Mouse (Mus musculus) heart, adult 2 months (tissue): Measurements from ENCODE around the gene Mpdu1. TPM values are rescaled to one million over a fixed set of nuclear protein-coding genes. Genes with fewer than 3 reads are reported as not detected.
"Not testable (repeated sequence)": the region's sequence is repeated elsewhere in the genome, so short reads cannot be mapped to it uniquely, and the experiment has no call there.

Experiments
- DNase-seq, 2 experiments: peaks; one replicate each; pipeline ENCODE4 v3.0.0; 2021
- H3K27ac ChIP-seq: fragments of 200-600 bp; 2 replicates; pipeline ENCODE4 v1.8.1; 2022
- H3K27me3 ChIP-seq: fragments of 200-500 bp; 2 replicates; pipeline ENCODE4 v1.6.1; 2012; ENCODE audit warnings: mild to moderate bottlenecking, low read length, inconsistent platforms, mixed read lengths; ENCODE audit not compliant: control insufficient read depth, insufficient read depth
- H3K36me3 ChIP-seq: fragments of 200-500 bp; 2 replicates; pipeline ENCODE4 v1.6.1; 2012; ENCODE audit warnings: low read length, inconsistent platforms; ENCODE audit not compliant: control insufficient read depth, insufficient read depth
- H3K4me1 ChIP-seq: fragments of 200-500 bp; 2 replicates; pipeline ENCODE4 v1.6.1; 2011; ENCODE audit warnings: low read length; ENCODE audit not compliant: control insufficient read depth, insufficient read depth
- H3K4me3 ChIP-seq: fragments of 200-600 bp; 2 replicates; pipeline ENCODE4 v1.8.1; 2022
- H3K79me2 ChIP-seq: fragments of 200-500 bp; replicated peaks from 2 replicates; pipeline ENCODE4 v1.6.1; 2012; ENCODE audit warnings: mild to moderate bottlenecking, inconsistent platforms, low read length, moderate library complexity, mixed read lengths; ENCODE audit not compliant: control insufficient read depth, insufficient read depth
- H3K9ac ChIP-seq: fragments of 200-500 bp; 2 replicates; pipeline ENCODE4 v1.6.1; 2012; ENCODE audit warnings: low read depth, mild to moderate bottlenecking, control low read depth, inconsistent platforms, low read length, mixed read lengths
- CTCF ChIP-seq: fragments of 200-600 bp; IDR thresholded peaks from 2 replicates; pipeline ENCODE4 v1.8.1; 2022; ENCODE audit warnings: antibody characterized with exemption, mild to moderate bottlenecking, moderate library complexity
- EP300 ChIP-seq: fragments of 200-500 bp; IDR thresholded peaks from 2 replicates; pipeline ENCODE4 v1.6.1; 2011; ENCODE audit warnings: low read depth, low read length, control low read depth; ENCODE audit not compliant: insufficient read depth
- POLR2A ChIP-seq: fragments of 200-500 bp; IDR thresholded peaks from 2 replicates; pipeline ENCODE4 v1.6.1; 2011; ENCODE audit warnings: mild to moderate bottlenecking, low read depth, low read length, control low read depth; ENCODE audit not compliant: insufficient read depth
- WGBS: fragments of 180-500 bp; shearing (Covaris S2); methylation state at CpG from one replicate; pipeline ENCODE4 v1.1.7; 2018; 5-methylcytosine and 5-hydroxymethylcytosine counted together
- intact Hi-C: fragments of 180-260 bp; cut with DNase I; formaldehyde crosslinking; loops from one replicate; pipeline ENCODE4 v1.15.1; 2025
- polyA plus RNA-seq: library from polyadenylated mRNA; depleted of rRNA; stranded (reverse); fragments of >200 nt; gene quantifications from 2 replicates; pipeline ENCODE4 v1.2.3, GENCODE M21; 2012
- total RNA-seq, 2 experiments: library from RNA; stranded (reverse); gene quantifications; 2 replicates each; pipeline ENCODE4 v1.2.3; 2021

The Mpdu1 gene
- total and polyA plus RNA-seq, 3 experiments: 13.7 to 40.8 (median 14.2) TPM

GRCm38 (mm10) chr11:69707873-69708381 is 45.5 kb upstream of the Mpdu1 start:
- Histone ChIP-seq H3K36me3 (no peaks in the 10 kb centered on the region), H3K27me3 (no peaks in the 10 kb centered on the region), H3K27ac (no peak overlapping the region), H3K4me3 (no peak overlapping the region), H3K4me1 (peaks cover 4% of the 10 kb centered on the region; the same call in 1 of the 2 replicates), H3K79me2 (no peaks in the 10 kb centered on the region), H3K9ac (no peak overlapping the region)
- no peak for DNase-seq
- TF ChIP-seq EP300: no peak
- no peak for TF ChIP-seq CTCF
- no peak for TF ChIP-seq POLR2A
- intact Hi-C loops: no loop called here
- WGBS: 88% methylated on average over 4 of the region's 4 CpGs

GRCm38 (mm10) chr11:69707480-69707847 is 45.0 kb upstream of the Mpdu1 start:
- Histone ChIP-seq H3K4me1 (peaks cover 4% of the 10 kb centered on the region; the same call in 1 of the 2 replicates), H3K4me3 (no peak overlapping the region), H3K79me2 (no peaks in the 10 kb centered on the region), H3K9ac (no peak overlapping the region), H3K36me3 (no peaks in the 10 kb centered on the region), H3K27me3 (no peaks in the 10 kb centered on the region), H3K27ac (peak overlapping the region; percentile 47)
- intact Hi-C loops: no loop called here
- TF ChIP-seq EP300 (no peak), POLR2A (no peak), CTCF (no peak)
- 87% methylated on average over 4 of the region's 4 CpGs for WGBS
- no peak for DNase-seq

GRCm38 (mm10) chr11:69706775-69707479 is 44.5 kb upstream of the Mpdu1 start:
- H3K79me2 ChIP-seq: no peaks in the 10 kb centered on the region
- 42% methylated on average over 6 of the region's 6 CpGs for WGBS
- H3K36me3 ChIP-seq: no peaks in the 10 kb centered on the region
- intact Hi-C loops: no loop called here
- H3K4me3 ChIP-seq: no peak overlapping the region
- peaks cover 4% of the 10 kb centered on the region; the same call in 1 of the 2 replicates for H3K4me1 ChIP-seq
- peak; percentile 80 to 87 for DNase-seq
- peak overlapping the region; percentile 57 for H3K27ac ChIP-seq
- peak; percentile 92 for TF ChIP-seq EP300
- no peak for TF ChIP-seq CTCF
- no peak for TF ChIP-seq POLR2A
- no peaks in the 10 kb centered on the region for H3K27me3 ChIP-seq
- no peak overlapping the region for H3K9ac ChIP-seq

GRCm38 (mm10) chr11:69704613-69705010 is 42.2 kb upstream of the Mpdu1 start:
- Histone ChIP-seq H3K9ac (no peak overlapping the region), H3K4me3 (no peak overlapping the region), H3K79me2 (no peaks in the 10 kb centered on the region), H3K27ac (no peak overlapping the region), H3K27me3 (no peaks in the 10 kb centered on the region), H3K4me1 (peaks cover 4% of the 10 kb centered on the region; the same call in 1 of the 2 replicates), H3K36me3 (no peaks in the 10 kb centered on the region)
- TF ChIP-seq POLR2A: no peak
- TF ChIP-seq EP300: no peak
- TF ChIP-seq CTCF: no peak
- DNase-seq: no peak
- intact Hi-C loops: no loop called here
- 27% methylated on average over 2 of the region's 2 CpGs for WGBS

GRCm38 (mm10) chr11:69703814-69704612 is 41.6 kb upstream of the Mpdu1 start:
- Histone ChIP-seq H3K79me2 (no peaks in the 10 kb centered on the region), H3K4me3 (no peak overlapping the region), H3K9ac (no peak overlapping the region), H3K4me1 (peaks cover 4% of the 10 kb centered on the region; the same call in 1 of the 2 replicates), H3K36me3 (no peaks in the 10 kb centered on the region), H3K27me3 (no peaks in the 10 kb centered on the region), H3K27ac (no peak overlapping the region)
- DNase-seq: no peak
- TF ChIP-seq EP300 (no peak), POLR2A (no peak), CTCF (no peak)
- intact Hi-C loops: no loop called here
- 61% methylated on average over 8 of the region's 8 CpGs for WGBS

GRCm38 (mm10) chr11:69703381-69703780 is 40.9 kb upstream of the Mpdu1 start:
- H3K9ac ChIP-seq, intact Hi-C loops, H3K79me2 ChIP-seq, H3K27me3 ChIP-seq, H3K27ac ChIP-seq, DNase-seq, H3K36me3 ChIP-seq, H3K4me1 ChIP-seq, H3K4me3 ChIP-seq: not testable (repeated sequence)
- WGBS: 89% methylated on average over 3 of the region's 3 CpGs

GRCm38 (mm10) chr11:69702886-69703285 is 40.4 kb upstream of the Mpdu1 start:
- H3K9ac ChIP-seq, DNase-seq, intact Hi-C loops, H3K36me3 ChIP-seq, H3K4me3 ChIP-seq, H3K79me2 ChIP-seq, H3K4me1 ChIP-seq, H3K27ac ChIP-seq, H3K27me3 ChIP-seq: not testable (repeated sequence)
- WGBS: 95% methylated on average over 10 of the region's 10 CpGs
